Mouse (Mus musculus): ENCODE measurements at regions not wholly inside any gene's neighbourhood (a gene's known extent, or its start where the extent isn't known, plus 50 kb on each side); places are given as distances from the start of the nearest gene placed in this dataset.

DNA sequence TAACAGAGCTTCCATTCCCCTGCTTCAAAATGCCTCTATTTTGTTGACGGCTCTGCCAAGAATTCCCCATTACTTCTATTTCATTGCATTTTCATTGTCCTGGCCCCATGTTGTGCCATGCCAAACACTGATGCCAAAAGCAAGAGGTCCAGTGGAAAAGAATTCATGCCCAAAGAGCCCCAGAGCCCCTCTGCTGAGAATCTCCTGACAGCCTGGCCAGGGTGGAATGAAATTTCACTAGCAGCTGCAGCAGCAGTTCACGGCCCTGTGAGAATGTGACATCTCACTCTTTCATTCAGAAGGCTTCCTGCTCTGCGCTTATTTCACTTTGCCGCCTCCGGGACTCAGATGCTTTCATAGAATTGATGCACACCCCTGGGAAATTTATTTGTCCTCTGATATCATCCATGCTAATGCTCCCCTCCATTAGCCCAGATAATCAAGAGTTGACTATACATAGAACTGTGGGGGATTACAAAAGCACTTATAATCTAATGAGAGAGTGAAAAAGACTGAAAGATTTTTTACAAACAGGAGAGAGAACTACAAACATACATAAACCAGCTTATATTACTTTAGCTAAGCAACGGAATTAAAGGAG, 911.7 kb upstream of the Map3k7 start:
- TF ChIP-seq CEBPB (IDR thresholded peaks at IDR 0.05; ENCODE audit: insufficient read depth, poor library complexity, severe bottlenecking) (no peak), USF1 (IDR thresholded peaks at IDR 0.05; ENCODE audit: low read depth) (no peak), POLR2AphosphoS2 (IDR thresholded peaks at IDR 0.05; ENCODE audit: insufficient read length, low read depth) (no peak), POLR2A (IDR thresholded peaks at IDR 0.05; ENCODE audit: insufficient read length, low read depth) (no peak), MAX (IDR thresholded peaks at IDR 0.05; ENCODE audit: low read depth) (no peak), TCF3 (IDR thresholded peaks at IDR 0.05; ENCODE audit: insufficient read length, low read depth) (no peak), TCF12 (IDR thresholded peaks at IDR 0.05; ENCODE audit: insufficient read depth, poor library complexity, severe bottlenecking) (no peak)
